Mouse (Mus musculus): ENCODE measurements around the gene Frmpd1.

Frmpd1 gene

DNA sequence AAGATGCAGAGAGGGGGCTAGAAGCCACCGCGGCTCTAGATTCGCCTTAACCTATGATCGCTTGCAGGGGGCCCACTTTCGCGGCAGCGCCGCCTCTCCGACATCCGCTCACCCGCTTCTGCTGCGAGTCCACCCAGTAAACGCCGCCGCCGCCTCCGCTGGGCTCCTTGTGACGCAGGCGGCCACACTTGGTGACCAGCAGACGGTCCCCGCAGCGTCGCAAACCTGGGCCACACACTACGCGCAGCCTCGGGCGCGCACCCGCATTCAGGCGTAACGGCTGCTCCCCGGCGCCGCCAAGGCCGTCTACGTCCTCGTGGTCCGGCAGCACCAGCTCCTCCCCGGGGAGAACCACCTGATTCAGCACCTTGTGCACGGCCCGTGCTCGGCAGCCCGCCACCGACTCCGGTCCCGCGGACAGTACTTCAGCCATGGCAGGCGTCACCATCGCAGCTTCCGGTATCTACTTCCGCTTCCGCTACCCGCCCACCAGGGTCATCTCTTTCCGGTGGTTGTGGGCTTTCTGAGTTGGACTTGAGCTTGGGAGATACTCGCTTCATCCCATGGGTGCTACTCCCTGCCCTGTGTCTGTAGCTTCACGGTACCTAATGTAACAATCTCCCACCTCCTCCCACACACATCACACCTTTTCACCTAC lies 135.6 kb downstream of the Frmpd1 start:
- peak; percentile 80 to 83 for DNase-seq (ENCODE audit: low spot score in 2 of 2)

DNA sequence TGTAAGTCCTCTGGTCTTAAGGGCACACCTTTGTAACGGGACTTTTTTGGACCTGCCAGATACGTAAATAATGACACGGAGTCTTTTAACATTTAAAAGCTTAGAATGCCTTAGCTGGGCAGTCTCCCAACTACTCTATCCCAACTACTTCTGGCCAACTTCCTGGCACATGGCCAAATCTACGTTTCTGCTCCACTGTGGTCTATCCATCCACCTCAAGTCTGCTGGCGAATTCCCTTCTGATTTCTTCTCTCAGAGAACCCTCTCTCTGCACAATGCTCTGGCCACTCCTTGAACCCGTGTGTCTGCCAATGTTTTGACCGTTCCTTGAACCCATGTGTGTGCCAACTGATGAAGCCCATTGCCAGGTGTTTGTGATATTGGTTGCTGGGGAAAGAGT lies 146.5 kb downstream of the Frmpd1 start:
- no peak for DNase-seq (ENCODE audit: low spot score in 2 of 2)

- no peak for DNase-seq (ENCODE audit: low spot score in 2 of 2)
These were observed 147.8 kb downstream of the Frmpd1 start for GRCm38 (mm10) chr4:45332466-45332865.
